Mouse (Mus musculus): ENCODE measurements around the gene Sh3bp5l. TPM values are rescaled to one million over a fixed set of nuclear protein-coding genes. Genes with fewer than 3 reads are reported as not detected.

Sh3bp5l gene
- total and polyA plus RNA-seq, 3 experiments = 31.7 to 32.8 TPM; not detected in 1

- TF ChIP-seq ZMIZ1 (IDR thresholded peaks at IDR 0.05; ENCODE audit: low read depth, low read length) (peak; percentile 96; the same call in 1 of the 2 replicates), ZNF384 (IDR thresholded peaks at IDR 0.05; ENCODE audit: low read depth, low read length) (no peak), E2F4 (IDR thresholded peaks at IDR 0.05; ENCODE audit: borderline replicate concordance, low read depth, low read length) (no peak), RAD21 (IDR thresholded peaks at IDR 0.05; ENCODE audit: low read depth, low read length) (no peak), GATA1 (IDR thresholded peaks at IDR 0.05; ENCODE audit: low read depth, low read length) (no peak)
Measured at GRCm38 (mm10) chr11:58322824-58323569, 7.5 kb upstream of the Sh3bp5l start (continued).

GRCm38 (mm10) chr11:58323570-58324340 is 6.8 kb upstream of the Sh3bp5l start:
- Histone ChIP-seq H3K4me1 (ENCODE audit: control insufficient read depth in 1 of 2, insufficient read depth in 2 of 2, low read length in 2 of 2) (peaks cover 4 to 21% of the 10 kb centered on the region in 2 experiments; a peak in 3 of 4 replicates), H3K27me3 (ENCODE audit: control insufficient read depth in 1 of 2, insufficient read depth in 2 of 2, low read length in 2 of 2) (no peaks in the 10 kb centered on the region), H3K9me3 (replicated peaks; ENCODE audit: insufficient read depth, low read length) (no peaks in the 10 kb centered on the region), H3K4me3 (ENCODE audit: control insufficient read depth in 1 of 2, insufficient read depth in 1 of 2, low read depth in 2 of 2, low read length in 2 of 2) (peak overlapping the region; percentile 52 to 69), H3K27ac (ENCODE audit: control insufficient read depth, low read depth, low read length) (peak overlapping the region; percentile 36), H3K79me2 (ENCODE audit: control insufficient read depth, insufficient read depth, low read length, poor library complexity) (peaks cover 15% of the 10 kb centered on the region), H3K9ac (ENCODE audit: control insufficient read depth, low read depth, low read length, poor library complexity, severe bottlenecking) (peak overlapping the region; percentile 79), H3K36me3 (ENCODE audit: control insufficient read depth in 1 of 2, insufficient read depth in 2 of 2, low read length in 2 of 2) (peaks cover 11 to 33% of the 10 kb centered on the region in 2 experiments)
- peak; percentile 49 for DNase-seq (ENCODE audit: low read depth, low spot score)
- TF ChIP-seq USF1 (IDR thresholded peaks at IDR 0.05; ENCODE audit: low read depth, low read length) (no peak), POLR2AphosphoS2 (IDR thresholded peaks at IDR 0.05; ENCODE audit: low read length) (peak; percentile 62), MAZ (IDR thresholded peaks at IDR 0.05; ENCODE audit: low read depth, low read length) (no peak), MYB (IDR thresholded peaks at IDR 0.05; ENCODE audit: low read depth, low read length) (no peak), KAT2A (conservative IDR thresholded peaks at IDR 0.05; ENCODE audit: low read depth, low read length) (no peak), NELFE (IDR thresholded peaks at IDR 0.05; ENCODE audit: low read depth, low read length) (no peak), USF2 (IDR thresholded peaks at IDR 0.05; ENCODE audit: borderline replicate concordance in 1 of 2, insufficient read depth in 1 of 2, low read depth in 1 of 2, low read length in 2 of 2) (no peak), ZKSCAN1 (IDR thresholded peaks at IDR 0.05; ENCODE audit: low read depth, low read length) (no peak), RCOR1 (IDR thresholded peaks at IDR 0.05; ENCODE audit: low read depth, low read length) (no peak), GATA1 (IDR thresholded peaks at IDR 0.05; ENCODE audit: low read depth, low read length) (no peak), SIN3A (IDR thresholded peaks at IDR 0.05; ENCODE audit: low read length) (peak; percentile 40)
